Mouse (Mus musculus) bone marrow, adult 2 months (tissue): ENCODE measurements around the gene Tns3. TPM values are rescaled to one million over a fixed set of nuclear protein-coding genes. Genes with fewer than 3 reads are reported as not detected.

Experiments
- H3K27ac ChIP-seq: fragments of 200-500 bp; 2 replicates; pipeline ENCODE4 v1.5.1; 2012; ENCODE audit warnings: low read depth, mild to moderate bottlenecking, control low read depth, inconsistent platforms, low read length; ENCODE audit not compliant: control insufficient read depth, poor library complexity, insufficient read depth
- H3K4me1 ChIP-seq: fragments of 200-500 bp; 2 replicates; pipeline ENCODE4 v1.6.1; 2011; ENCODE audit warnings: low read length; ENCODE audit not compliant: control insufficient read depth, insufficient read depth
- H3K4me3 ChIP-seq: fragments of 200-500 bp; replicated peaks from 2 replicates; pipeline ENCODE3; 2011; ENCODE audit warnings: mild to moderate bottlenecking, low read depth, low read length, control low read depth; ENCODE audit not compliant: control insufficient read depth
- CTCF ChIP-seq: fragments of 200-500 bp; IDR thresholded peaks from 2 replicates; pipeline ENCODE4 v1.5.1; 2011; ENCODE audit warnings: low read length, control low read depth; ENCODE audit not compliant: control insufficient read depth, insufficient read depth
- POLR2A ChIP-seq: fragments of 200-500 bp; IDR thresholded peaks from 2 replicates; pipeline ENCODE4 v1.6.1; 2011; ENCODE audit warnings: low read depth, mild to moderate bottlenecking, control low read depth, low read length, borderline replicate concordance; ENCODE audit not compliant: control insufficient read depth
- WGBS: fragments of 180-500 bp; shearing (Covaris S2); methylation state at CpG from one replicate; pipeline ENCODE4 v1.1.7; 2018; 5-methylcytosine and 5-hydroxymethylcytosine counted together
- polyA plus RNA-seq: library from polyadenylated mRNA; stranded (reverse); fragments of >200 nt; gene quantifications from 2 replicates; pipeline ENCODE4 v1.2.4, GENCODE M21; 2011; ENCODE audit warnings: low replicate concordance; ENCODE audit not compliant: missing spikeins, insufficient read depth, insufficient read length

The Tns3 gene
- polyA plus RNA-seq, 1 experiment: 14.9 TPM

DNA sequence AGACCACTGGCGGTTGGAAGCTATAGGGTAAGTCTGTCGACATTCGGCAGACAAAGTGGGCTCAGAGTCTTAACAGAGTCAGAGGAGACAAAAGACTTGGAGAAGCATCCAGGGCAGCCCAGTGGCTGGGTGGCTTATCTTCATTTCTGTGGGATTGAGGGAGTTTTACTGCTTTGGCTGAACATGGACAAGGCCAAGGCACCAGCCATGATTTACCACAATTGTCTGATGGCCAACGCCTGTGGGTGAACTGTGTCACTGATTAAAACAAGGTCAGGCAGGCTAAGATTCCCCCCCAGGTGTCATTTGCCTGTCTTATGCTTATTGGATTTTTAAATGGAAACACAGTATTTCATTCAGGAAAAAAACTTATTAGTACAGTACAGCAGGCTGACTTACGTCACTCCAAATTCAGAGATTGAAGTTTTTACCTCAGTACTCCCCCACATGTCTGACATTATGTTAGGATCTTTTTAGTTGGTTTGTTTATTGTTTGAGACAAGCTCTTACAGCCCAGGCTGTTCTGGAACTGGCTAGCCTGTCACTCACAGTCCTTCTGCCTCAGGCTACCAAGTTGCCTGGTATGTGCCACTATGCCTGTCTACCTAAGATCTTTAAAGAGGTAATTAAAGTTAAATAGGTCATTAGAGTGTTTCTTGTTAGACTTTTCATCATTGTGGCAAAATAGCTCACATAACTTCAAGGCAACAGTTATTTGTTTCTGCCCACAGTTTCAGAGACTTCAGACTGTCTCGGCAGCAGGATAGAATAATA is 11.6 kb upstream of the Tns3 start:
- Histone ChIP-seq H3K4me1 (no peaks in the 10 kb centered on the region), H3K4me3 (no peak overlapping the region), H3K27ac (no peak overlapping the region)
- TF ChIP-seq POLR2A (no peak), CTCF (no peak)
- WGBS: 85% methylated on average over 6 of the region's 6 CpGs

DNA sequence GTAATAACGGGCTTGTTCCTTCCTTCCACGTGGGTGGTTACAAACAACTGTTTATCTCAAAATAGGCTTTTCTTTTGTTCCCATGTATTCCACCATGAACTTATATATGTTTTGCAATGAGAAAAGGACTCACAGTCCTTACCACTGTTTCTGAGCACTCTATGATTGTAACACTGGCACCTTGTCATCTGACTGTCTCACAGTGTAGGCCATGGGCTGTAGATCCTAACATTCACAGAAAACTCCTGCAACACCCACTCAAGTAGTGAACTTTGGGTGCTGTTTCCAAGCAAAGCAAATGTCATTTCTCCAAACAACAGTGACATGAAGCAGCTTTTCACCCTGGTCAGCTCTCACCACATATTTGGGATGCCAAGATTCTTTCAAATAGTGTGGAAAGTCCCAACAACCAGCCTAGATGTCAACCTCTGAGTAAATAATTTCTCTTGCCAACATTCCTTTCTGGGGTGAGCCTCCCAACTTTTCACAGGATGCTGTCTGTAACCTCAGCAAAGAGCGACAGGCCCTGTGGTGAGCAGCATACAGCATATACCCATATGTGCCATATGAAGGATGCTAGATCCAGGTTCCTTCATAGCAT is 10.3 kb upstream of the Tns3 start:
- Histone ChIP-seq H3K4me3 (no peak overlapping the region), H3K4me1 (no peaks in the 10 kb centered on the region), H3K27ac (no peak overlapping the region)
- WGBS: 70% methylated on average over 3 of the region's 3 CpGs
- TF ChIP-seq CTCF: no peak
- TF ChIP-seq POLR2A: no peak

DNA sequence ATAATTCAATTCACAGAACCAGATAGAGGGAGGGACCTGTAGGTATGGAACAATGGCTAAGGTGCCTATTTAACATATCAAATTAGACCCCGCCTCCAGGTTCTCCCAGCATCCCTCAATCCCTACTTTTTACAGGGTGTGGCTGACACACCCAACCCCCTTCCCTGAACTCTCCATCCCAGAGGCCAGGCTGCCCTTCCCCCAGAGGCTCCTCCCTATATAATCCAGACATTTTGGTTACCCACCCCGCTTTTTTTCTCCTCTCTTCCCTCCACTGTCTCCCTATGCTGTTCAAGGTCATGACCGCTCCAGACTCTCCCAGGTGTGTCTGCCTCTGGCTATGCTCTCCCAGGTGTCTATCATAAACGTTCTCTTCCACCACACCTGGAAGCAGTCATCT is 7.4 kb upstream of the Tns3 start:
- Histone ChIP-seq H3K4me3 (no peak overlapping the region), H3K27ac (no peak overlapping the region), H3K4me1 (no peaks in the 10 kb centered on the region)
- TF ChIP-seq CTCF: no peak
- no peak for TF ChIP-seq POLR2A
- 86% methylated on average over 4 of the region's 4 CpGs for WGBS

DNA sequence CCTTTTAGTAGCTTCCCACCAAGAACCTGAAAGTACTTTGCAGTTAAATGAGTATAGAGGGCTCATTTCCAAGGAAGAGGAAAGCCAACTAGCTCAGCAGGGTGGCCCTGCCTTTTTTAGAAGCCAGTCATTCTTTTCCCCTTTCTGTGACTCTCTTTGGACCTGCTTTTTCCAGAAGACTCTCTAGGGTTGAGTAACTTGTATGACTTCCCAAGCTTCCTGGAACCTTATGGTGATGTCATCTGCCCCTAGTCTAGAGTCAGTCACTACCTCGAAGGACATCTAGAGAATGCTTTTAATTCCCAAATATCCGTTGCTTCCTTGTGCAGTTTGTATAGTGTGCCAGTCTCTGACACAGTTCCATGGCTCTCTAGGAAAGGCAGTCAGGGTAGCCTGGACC is 4.8 kb upstream of the Tns3 start:
- TF ChIP-seq POLR2A (no peak), CTCF (no peak)
- whole genome bisulfite sequencing: 72% methylated on average over 2 of the region's 2 CpGs
- H3K27ac ChIP-seq: no peak overlapping the region
- H3K4me3 ChIP-seq: no peak overlapping the region
- H3K4me1 ChIP-seq: no peaks in the 10 kb centered on the region

DNA sequence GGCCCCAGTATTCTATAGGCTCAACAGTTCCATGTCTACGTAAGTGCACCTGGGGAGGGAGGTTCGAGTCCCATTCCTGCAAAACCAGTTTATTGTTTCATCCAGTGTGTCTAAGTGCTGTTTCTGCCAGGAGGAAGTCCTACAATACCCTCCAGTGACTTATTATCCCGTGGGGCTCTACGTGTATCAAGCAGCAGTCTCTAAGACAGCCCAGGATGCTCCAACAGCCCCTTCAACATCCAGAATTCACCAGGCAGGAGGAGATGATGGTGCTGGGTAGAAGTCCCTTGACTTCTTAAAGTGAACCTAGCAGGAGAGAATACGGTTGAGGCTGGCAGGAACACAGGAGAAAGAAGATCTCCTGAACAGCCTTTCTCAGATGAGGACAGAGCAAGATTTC is 462 bp upstream of the Tns3 start:
- WGBS: 42% methylated on average over 5 of the region's 5 CpGs
- H3K4me3 ChIP-seq: peak overlapping the region; percentile 43
- peaks cover 6% of the 10 kb centered on the region for H3K4me1 ChIP-seq
- TF ChIP-seq CTCF (no peak), POLR2A (no peak)
- H3K27ac ChIP-seq: peak overlapping the region; percentile 71; the same call in 1 of the 2 replicates

DNA sequence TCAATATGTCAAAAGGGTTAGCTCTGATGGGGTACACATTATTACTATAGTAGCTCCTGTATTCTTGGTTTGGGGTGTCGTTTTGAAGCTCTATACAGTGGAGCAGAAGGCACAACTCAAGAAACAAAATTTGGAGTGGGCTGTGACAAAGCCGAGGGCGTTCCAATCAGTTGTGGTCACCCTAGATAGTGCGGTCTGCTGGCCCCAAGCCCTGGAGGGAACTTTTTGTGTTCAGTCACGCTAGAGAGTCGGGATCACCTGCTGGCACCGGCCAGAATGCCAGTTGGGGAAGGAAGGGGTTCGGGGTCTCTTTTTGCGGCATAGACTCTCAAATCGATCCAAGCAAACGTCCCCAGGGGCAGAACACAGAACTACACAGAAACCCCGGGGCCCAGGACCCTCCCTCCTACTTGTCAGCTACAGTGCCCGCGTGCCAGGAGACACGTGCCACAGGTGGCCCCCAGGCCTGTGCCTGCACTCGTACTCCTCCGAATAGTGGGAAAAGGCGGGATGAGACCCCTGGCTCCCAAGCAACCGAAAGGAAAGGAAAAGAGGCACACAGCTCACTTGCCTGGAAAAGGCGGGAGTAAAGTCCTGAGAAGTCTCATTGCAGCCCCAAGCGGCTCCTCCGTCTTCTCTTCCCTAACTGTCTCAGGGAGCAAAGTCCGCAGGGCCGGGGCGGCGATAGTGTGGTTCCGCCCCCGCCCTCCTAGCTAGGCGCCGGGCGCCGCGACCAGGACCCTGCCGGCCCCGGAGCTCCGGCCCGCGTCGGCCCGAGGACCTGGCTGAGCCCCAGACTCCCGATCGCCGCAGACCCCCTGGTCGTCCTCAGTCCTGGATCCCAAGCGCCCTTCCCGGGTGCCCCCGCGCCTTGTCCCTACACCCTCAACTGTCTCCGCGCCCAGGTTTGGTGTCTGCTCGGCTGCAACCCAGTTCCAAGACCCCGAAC is 617 bp downstream of the Tns3 start:
- TF ChIP-seq POLR2A (0 out of 2 replicates have a peak, but pooled peaks have one; percentile 13), CTCF (no peak)
- WGBS: under 1% methylated on average over 52 of the region's 52 CpGs
- Histone ChIP-seq H3K4me1 (peaks cover 8% of the 10 kb centered on the region), H3K27ac (peak overlapping the region; percentile 71; the same call in 1 of the 2 replicates), H3K4me3 (peak overlapping the region; percentile 62)

DNA sequence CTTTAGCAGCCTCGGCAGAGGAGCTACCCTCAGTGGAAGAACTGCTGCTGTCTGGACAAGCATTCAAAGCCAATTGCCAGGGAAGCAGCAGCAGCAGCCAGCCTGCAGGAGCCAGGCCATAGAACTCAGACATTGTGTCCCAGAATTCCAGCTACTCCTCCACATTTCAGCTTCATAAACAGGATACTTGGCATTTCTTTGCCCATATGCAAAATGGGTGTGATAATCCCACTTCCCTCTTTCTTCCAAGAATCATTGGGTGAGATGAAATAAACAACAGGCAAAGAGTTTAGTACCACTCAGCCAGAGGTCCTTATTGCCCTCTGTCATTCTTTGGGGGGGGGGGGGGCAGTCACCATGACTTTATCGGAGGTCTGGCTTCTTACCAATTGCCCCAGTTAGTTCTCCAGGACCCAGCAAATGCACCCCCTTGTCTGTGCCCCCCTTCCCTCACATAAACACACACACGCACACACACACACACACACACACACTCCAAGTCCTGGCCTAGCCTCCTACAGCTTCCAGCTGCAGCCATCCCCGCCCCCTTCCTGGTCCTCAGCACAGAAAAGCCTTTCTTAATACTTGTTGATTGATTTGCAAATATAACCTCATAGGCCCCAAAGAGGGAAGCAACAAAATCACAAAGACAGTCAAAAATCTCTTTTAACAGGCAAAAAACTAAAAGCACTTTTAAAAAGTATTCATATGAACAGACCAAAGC is 1.5 kb downstream of the Tns3 start:
- H3K27ac ChIP-seq: 0 out of 2 replicates have a peak overlapping the region, but pooled peaks have one; percentile 15
- TF ChIP-seq POLR2A: no peak
- no peak for TF ChIP-seq CTCF
- 18% methylated on average over 4 of the region's 4 CpGs for WGBS
- H3K4me1 ChIP-seq: peaks cover 8% of the 10 kb centered on the region
- H3K4me3 ChIP-seq: peak overlapping the region; percentile 25

DNA sequence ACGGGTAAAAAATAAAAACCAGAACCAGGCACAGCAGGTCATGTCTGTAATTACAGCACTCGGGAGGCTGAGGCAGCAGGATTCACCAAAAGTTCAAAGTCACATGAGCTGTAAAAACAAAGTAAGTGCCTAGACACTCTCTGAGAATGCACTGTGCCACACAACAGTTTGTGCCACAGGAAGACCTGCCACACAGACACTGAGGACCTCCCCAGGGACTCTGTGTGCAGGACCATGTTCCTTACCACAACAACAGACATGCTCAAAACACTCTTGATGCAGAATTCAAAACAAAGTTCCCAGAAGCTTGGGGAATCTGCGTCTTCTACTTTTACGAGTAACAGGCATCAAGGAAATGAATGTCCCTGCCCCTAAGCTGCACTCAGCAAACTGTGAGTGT is 3.4 kb downstream of the Tns3 start:
- TF ChIP-seq CTCF: no peak
- TF ChIP-seq POLR2A: no peak
- Histone ChIP-seq H3K4me1 (peaks cover 10% of the 10 kb centered on the region), H3K4me3 (no peak overlapping the region), H3K27ac (no peak overlapping the region)
- WGBS: 46% methylated on average over 4 of the region's 4 CpGs
